Mouse (Mus musculus) ES-E14 (cell line): ENCODE data around the gene Gm39566. TPM values are rescaled to one million over a fixed set of nuclear protein-coding genes. Genes with fewer than 3 reads are reported as not detected.
"Not testable (repeated sequence)": the region's sequence is repeated elsewhere in the genome, so short reads cannot be mapped to it uniquely, and the experiment has no call there.

ENCODE experiments used
- DNase-seq: peaks from one replicate; pipeline ENCODE4 v3.0.0-alpha.2; 2013; ENCODE audit warnings: low read depth, low spot score
- H3K27ac ChIP-seq: 2 replicates; pipeline ENCODE4 v1.5.1; 2012; ENCODE audit warnings: low read depth, mild to moderate bottlenecking, low read length, moderate library complexity, mixed read lengths; ENCODE audit not compliant: poor library complexity, insufficient read depth, severe bottlenecking
- H3K36me3 ChIP-seq: 2 replicates; pipeline ENCODE4 v1.6.1; 2012; ENCODE audit warnings: mild to moderate bottlenecking, low read length, moderate library complexity, mixed read lengths; ENCODE audit not compliant: control insufficient read depth, poor library complexity, insufficient read depth, severe bottlenecking
- H3K4me1 ChIP-seq, 2 experiments: fragments of 150-350 bp in 1 of 2; sonication (generic) in 1 of 2; 2 replicates each; pipeline ENCODE4 v1.6.1; 2012; ENCODE audit warnings: low read length in 2 of 2, mild to moderate bottlenecking in 1 of 2, mixed read lengths in 1 of 2; ENCODE audit not compliant: control insufficient read depth in 2 of 2, insufficient read depth in 2 of 2, poor library complexity in 1 of 2
- H3K4me3 ChIP-seq, 2 experiments: fragments of 150-350 bp in 1 of 2; sonication (generic) in 1 of 2; 2 replicates each; pipeline ENCODE4 v1.5.1; 2012; ENCODE audit warnings: low read length in 2 of 2, low read depth in 1 of 2, mild to moderate bottlenecking in 1 of 2, mixed read lengths in 1 of 2; ENCODE audit not compliant: insufficient read depth in 1 of 2, poor library complexity in 1 of 2, severe bottlenecking in 1 of 2
- H3K9ac ChIP-seq: 2 replicates; pipeline ENCODE4 v1.6.1; 2012; ENCODE audit warnings: low read depth, mild to moderate bottlenecking, low read length, mixed read lengths; ENCODE audit not compliant: poor library complexity, insufficient read depth, severe bottlenecking
- H3K9me3 ChIP-seq: fragments of 150-350 bp; sonication (generic); 2 replicates; pipeline ENCODE4 v1.6.1; 2012; ENCODE audit warnings: low read depth, mild to moderate bottlenecking, low read length; ENCODE audit not compliant: control insufficient read depth, insufficient read depth
- CHD2 ChIP-seq: IDR thresholded peaks from 2 replicates; pipeline ENCODE4 v1.6.1; 2014; ENCODE audit warnings: mild to moderate bottlenecking, low read depth, low read length, inconsistent platforms
- HCFC1 ChIP-seq: IDR thresholded peaks from 2 replicates; pipeline ENCODE4 v1.6.1; 2012; ENCODE audit warnings: low read length, inconsistent platforms, borderline replicate concordance; ENCODE audit not compliant: insufficient read depth
- MAFK ChIP-seq: IDR thresholded peaks from 2 replicates; pipeline ENCODE4 v1.6.1; 2014; ENCODE audit warnings: mild to moderate bottlenecking, low read depth, low read length, inconsistent platforms; ENCODE audit not compliant: insufficient read depth
- ZC3H11A ChIP-seq: IDR thresholded peaks from 2 replicates; pipeline ENCODE4 v1.6.1; 2012; ENCODE audit warnings: low read depth, mild to moderate bottlenecking, inconsistent platforms, low read length, borderline replicate concordance
- ZNF384 ChIP-seq: IDR thresholded peaks from 2 replicates; pipeline ENCODE4 v1.6.1; 2012; ENCODE audit warnings: low read depth, low read length, inconsistent platforms
- in situ Hi-C, 2 experiments: fragments of 600-800 bp; cut with MboI; formaldehyde crosslinking; loops; one replicate each; pipeline ENCODE4 v1.15.1; 2025; ENCODE audit warnings: low sequenced_read_pairs in 2 of 2, inconsistent platforms in 1 of 2; ENCODE audit not compliant: unreplicated experiment in 2 of 2
- total RNA-seq: library from RNA; depleted of rRNA; stranded (reverse); fragments of 300-350 nt; gene quantifications from 2 replicates; pipeline ENCODE4 v1.2.3, GENCODE M21; 2012; rRNA removed

The Gm39566 gene
- not detected in 2 replicates for total RNA-seq

- peaks cover 2 to 7% of the 10 kb centered on the region in 2 experiments; a peak in 1 of 4 replicates for H3K4me1 ChIP-seq
- DNase-seq: no peak
- TF ChIP-seq ZNF384: no peak
- no peak for TF ChIP-seq HCFC1
- TF ChIP-seq MAFK: no peak
- no peak for TF ChIP-seq CHD2
- TF ChIP-seq ZC3H11A: no peak
- no peak within 1 kb of the TSS for H3K4me3 ChIP-seq
- no peaks in the 10 kb centered on the region for H3K36me3 ChIP-seq
- no peaks in the 10 kb centered on the region for H3K9me3 ChIP-seq
- in situ Hi-C loops: no loop called here
- H3K9ac ChIP-seq: no peak within 1 kb of the TSS
- H3K27ac ChIP-seq: no peak within 1 kb of the TSS
Measured at GRCm38 (mm10) chr11:69815155-69815554, at the start of gene Gm39566. Gene Gm39566 (minus strand): TSS chr11:69815298.

- Histone ChIP-seq H3K36me3 (no peaks in the 10 kb centered on the region), H3K4me1 (peaks cover 2 to 5% of the 10 kb centered on the region in 2 experiments; a peak in 2 of 4 replicates), H3K9ac (no peak overlapping the region), H3K9me3 (no peaks in the 10 kb centered on the region), H3K27ac (no peak overlapping the region), H3K4me3 (no peak overlapping the region)
- TF ChIP-seq ZC3H11A (no peak), HCFC1 (no peak), CHD2 (no peak), MAFK (no peak), ZNF384 (no peak)
- DNase-seq: no peak
- in situ Hi-C loops: no loop called here
Measured at GRCm38 (mm10) chr11:69864138-69864860, 49.2 kb upstream of the Gm39566 start.

GRCm38 (mm10) chr11:69863729-69864128, 48.6 kb upstream of the Gm39566 start:
- H3K9ac ChIP-seq, H3K4me3 ChIP-seq, DNase-seq, in situ Hi-C loops, H3K36me3 ChIP-seq, H3K9me3 ChIP-seq, H3K4me1 ChIP-seq, H3K27ac ChIP-seq: not testable (repeated sequence)

DNA sequence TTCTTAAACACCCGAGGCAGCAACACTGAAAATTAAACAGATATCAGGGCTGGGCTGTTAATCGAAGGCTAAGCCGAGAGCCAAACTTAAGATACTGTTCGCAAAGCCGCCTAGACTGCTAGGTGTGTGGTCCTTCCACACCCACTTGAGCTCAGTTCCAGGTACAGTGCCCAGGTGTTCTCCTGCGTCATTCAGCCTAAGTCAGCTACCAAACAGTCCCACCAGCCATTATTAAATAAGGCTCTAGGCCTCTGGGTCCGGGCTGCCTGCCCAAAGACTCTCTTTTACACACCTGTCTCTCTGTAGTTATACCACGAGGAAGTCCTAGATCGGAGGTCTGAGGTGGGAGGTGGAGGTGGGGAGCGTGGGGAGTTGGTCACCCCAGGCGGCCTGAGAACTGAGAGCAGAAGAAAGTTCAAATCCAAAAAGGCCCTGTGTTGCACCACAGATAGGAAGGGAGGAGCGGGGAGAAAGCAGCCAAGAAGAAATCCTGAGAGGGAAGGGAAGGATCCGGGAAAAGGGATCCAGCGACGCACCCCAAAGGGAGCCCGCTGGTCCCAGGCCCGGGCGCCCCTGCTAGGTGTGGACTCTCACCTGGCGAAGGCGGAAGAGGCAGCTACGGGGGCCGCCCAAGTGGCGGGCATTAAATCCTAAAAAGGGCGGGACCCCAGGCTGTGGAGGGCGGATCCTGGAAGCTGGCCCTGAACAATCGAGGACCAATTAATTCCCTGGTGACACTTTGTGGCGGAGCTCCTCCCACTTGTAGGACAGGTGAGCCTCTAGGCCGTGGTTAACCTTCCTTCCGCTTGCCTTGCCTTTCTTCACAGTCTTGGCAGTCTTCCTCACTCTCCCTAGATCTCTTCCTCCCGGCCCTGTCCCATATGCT, 43.3 kb upstream of the Gm39566 start, which contains the start of gene Tnk1:
Tnk1 (minus strand) TSS at position 618 of the 886 bp plus-strand sequence.
- H3K4me3 ChIP-seq: peak within 1 kb of the TSS; percentile 53 to 65
- H3K9me3 ChIP-seq: no peaks in the 10 kb centered on the region
- peaks cover 4% of the 10 kb centered on the region; the same call in 1 of the 2 replicates for H3K36me3 ChIP-seq
- no peak for TF ChIP-seq ZNF384
- peaks cover 4 to 14% of the 10 kb centered on the region in 2 experiments; a peak in 2 of 4 replicates for H3K4me1 ChIP-seq
- peak within 1 kb of the TSS; percentile 67 for H3K9ac ChIP-seq
- in situ Hi-C loops: no loop called here
- no peak within 1 kb of the TSS for H3K27ac ChIP-seq
- no peak for DNase-seq
